Mouse (Mus musculus) spleen, adult 2 months (tissue): ENCODE data around the gene Arhgef40. TPM values are rescaled to one million over a fixed set of nuclear protein-coding genes. Genes with fewer than 3 reads are reported as not detected.

Experiments used
- DNase-seq, 2 experiments: peaks; one replicate each; pipeline versions ENCODE4 v3.0.0 to v3.0.0-alpha.2; 2012 to 2021; ENCODE audit warnings: low spot score in 2 of 2, low read depth in 1 of 2
- H3K27ac ChIP-seq: fragments of 200-500 bp; 2 replicates; pipeline ENCODE4 v1.5.1; 2012; ENCODE audit warnings: low read length, inconsistent platforms; ENCODE audit not compliant: insufficient read depth
- H3K27me3 ChIP-seq: fragments of 200-500 bp; 2 replicates; pipeline ENCODE4 v1.6.1; 2012; ENCODE audit warnings: mild to moderate bottlenecking, moderate library complexity, low read length, inconsistent platforms; ENCODE audit not compliant: control insufficient read depth, insufficient read depth
- H3K36me3 ChIP-seq: fragments of 200-500 bp; 2 replicates; pipeline ENCODE4 v1.6.1; 2012; ENCODE audit warnings: mild to moderate bottlenecking, low read length, inconsistent platforms; ENCODE audit not compliant: control insufficient read depth, insufficient read depth
- H3K4me1 ChIP-seq: fragments of 200-500 bp; 2 replicates; pipeline ENCODE4 v1.6.1; 2011; ENCODE audit warnings: inconsistent platforms; ENCODE audit not compliant: control insufficient read depth, insufficient read depth, insufficient read length
- H3K4me3 ChIP-seq: fragments of 200-500 bp; 2 replicates; pipeline ENCODE4 v1.5.1; 2011; ENCODE audit warnings: mild to moderate bottlenecking, inconsistent platforms; ENCODE audit not compliant: insufficient read depth, insufficient read length; ENCODE audit errors: extremely low read depth
- CTCF ChIP-seq: fragments of 200-500 bp; IDR thresholded peaks from 2 replicates; pipeline ENCODE4 v1.5.1; 2011; ENCODE audit warnings: mild to moderate bottlenecking, inconsistent platforms; ENCODE audit not compliant: insufficient read depth, insufficient read length, insufficient replicate concordance; ENCODE audit errors: extremely low read depth
- POLR2A ChIP-seq: fragments of 200-500 bp; IDR thresholded peaks from 2 replicates; pipeline ENCODE4 v1.6.1; 2011; ENCODE audit warnings: low read depth, low read length, inconsistent platforms
- WGBS: fragments of 180-500 bp; shearing (Covaris S2); methylation state at CpG from one replicate; pipeline ENCODE4 v1.1.7; 2018; 5-methylcytosine and 5-hydroxymethylcytosine counted together
- polyA plus RNA-seq: library from polyadenylated mRNA; depleted of rRNA; stranded (reverse); fragments of >200 nt; gene quantifications from 2 replicates; pipeline ENCODE4 v1.2.3, GENCODE M21; 2012

The Arhgef40 gene
- polyA plus RNA-seq, 1 experiment, result 19.3 TPM

- TF ChIP-seq POLR2A (no peak), CTCF (no peak)
- 46% methylated on average over 16 of the region's 16 CpGs for WGBS
- Histone ChIP-seq H3K4me1 (peaks cover 2% of the 10 kb centered on the region), H3K4me3 (no peak overlapping the region), H3K27me3 (no peaks in the 10 kb centered on the region), H3K36me3 (no peaks in the 10 kb centered on the region), H3K27ac (no peak overlapping the region)
- peak in 1 of 2 experiments; percentile 36 for DNase-seq
These were observed 19.5 kb downstream of the Arhgef40 start for GRCm38 (mm10) chr14:52003981-52004495.

- H3K27me3 ChIP-seq, result no peaks in the 10 kb centered on the region
- H3K4me3 ChIP-seq, result no peak overlapping the region
- no peak for TF ChIP-seq CTCF
- no peak for TF ChIP-seq POLR2A
- WGBS, result 88% methylated on average over 7 of the region's 7 CpGs
- peaks cover 4% of the 10 kb centered on the region for H3K4me1 ChIP-seq
- H3K27ac ChIP-seq, result no peak overlapping the region
- no peak for DNase-seq
- H3K36me3 ChIP-seq, result no peaks in the 10 kb centered on the region
These were observed 20.6 kb downstream of the Arhgef40 start for GRCm38 (mm10) chr14:52005141-52005540.

- TF ChIP-seq POLR2A, result no peak
- no peak for TF ChIP-seq CTCF
- Histone ChIP-seq H3K4me3 (no peak overlapping the region), H3K27me3 (no peaks in the 10 kb centered on the region), H3K4me1 (peaks cover 4% of the 10 kb centered on the region), H3K36me3 (no peaks in the 10 kb centered on the region), H3K27ac (no peak overlapping the region)
- no peak for DNase-seq
- WGBS, result 98% methylated on average over 6 of the region's 6 CpGs
These were observed 21.1 kb downstream of the Arhgef40 start for GRCm38 (mm10) chr14:52005616-52006015.

GRCm38 (mm10) chr14:52006241-52006640 is 21.7 kb downstream of the Arhgef40 start:
- DNase-seq, result no peak
- WGBS, result 92% methylated on average over 8 of the region's 8 CpGs
- TF ChIP-seq POLR2A (no peak), CTCF (no peak)
- Histone ChIP-seq H3K27me3 (no peaks in the 10 kb centered on the region), H3K4me3 (no peak overlapping the region), H3K36me3 (no peaks in the 10 kb centered on the region), H3K27ac (no peak overlapping the region), H3K4me1 (peaks cover 4% of the 10 kb centered on the region)

- H3K36me3 ChIP-seq, result no peaks in the 10 kb centered on the region
- WGBS, result 97% methylated on average over 22 of the region's 23 CpGs
- no peak for DNase-seq
- no peaks in the 10 kb centered on the region for H3K27me3 ChIP-seq
- H3K4me1 ChIP-seq, result peaks cover 4% of the 10 kb centered on the region
- TF ChIP-seq CTCF, result no peak
- no peak for TF ChIP-seq POLR2A
- no peak overlapping the region for H3K27ac ChIP-seq
- no peak overlapping the region for H3K4me3 ChIP-seq
These were observed 22.3 kb downstream of the Arhgef40 start for GRCm38 (mm10) chr14:52006771-52007170.

DNA sequence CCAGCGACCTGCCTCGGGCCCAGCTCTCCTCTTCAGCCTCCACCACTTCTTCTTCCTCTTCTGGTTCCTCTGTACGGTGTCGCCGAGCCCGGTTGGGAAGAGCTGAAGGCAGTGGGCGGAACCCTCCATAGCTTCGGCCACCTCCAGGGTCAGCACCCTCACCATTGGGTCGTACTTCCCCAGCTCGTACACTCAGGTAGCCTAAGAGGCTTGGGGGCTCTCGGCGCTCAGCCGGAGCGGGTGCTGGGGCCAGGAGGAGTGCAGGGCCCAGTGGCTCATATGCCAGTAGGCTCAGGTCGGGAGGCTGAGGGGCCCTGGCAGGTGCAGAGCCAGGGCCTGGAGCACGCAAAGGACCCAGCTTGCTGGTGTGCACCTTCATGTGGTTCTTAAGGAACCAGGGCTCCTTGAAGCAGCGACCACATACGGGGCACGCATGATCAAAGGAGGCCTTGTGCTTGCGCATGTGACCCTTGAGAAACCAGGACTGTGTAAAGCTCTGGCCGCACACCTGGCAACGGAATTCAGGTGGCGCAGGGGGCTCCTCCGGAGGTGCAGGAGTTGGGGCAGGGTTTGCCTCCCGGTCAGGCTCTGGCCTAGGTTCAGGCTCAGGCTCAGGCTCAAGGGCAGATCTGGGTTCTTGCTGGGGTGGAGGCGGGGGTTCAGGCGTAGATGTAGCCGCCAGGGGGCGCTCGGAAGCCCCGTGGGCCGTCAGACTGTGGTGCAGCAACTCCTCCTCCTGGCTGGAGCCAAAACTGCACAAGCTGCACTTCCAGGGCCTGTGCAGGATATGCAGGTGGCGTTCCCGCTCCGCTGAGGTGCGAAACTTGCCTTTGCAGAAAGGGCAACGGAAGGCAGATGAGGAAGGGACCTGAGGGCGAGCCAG is 24.0 kb downstream of the Arhgef40 start:
- Histone ChIP-seq H3K27ac (no peak overlapping the region), H3K27me3 (no peaks in the 10 kb centered on the region), H3K4me1 (peaks cover 4% of the 10 kb centered on the region), H3K4me3 (no peak overlapping the region), H3K36me3 (no peaks in the 10 kb centered on the region)
- DNase-seq, result peak; percentile 72 to 85
- peak; percentile 100 for TF ChIP-seq CTCF
- no peak for TF ChIP-seq POLR2A
- 48% methylated on average over 38 of the region's 38 CpGs for WGBS

- WGBS, result 94% methylated on average over 26 of the region's 26 CpGs
- Histone ChIP-seq H3K4me3 (no peak overlapping the region), H3K4me1 (peaks cover 4% of the 10 kb centered on the region), H3K36me3 (no peaks in the 10 kb centered on the region), H3K27ac (no peak overlapping the region), H3K27me3 (no peaks in the 10 kb centered on the region)
- TF ChIP-seq CTCF (no peak), POLR2A (no peak)
- no peak for DNase-seq
These were observed 24.8 kb downstream of the Arhgef40 start for GRCm38 (mm10) chr14:52009361-52009760.
